Mouse (Mus musculus) midbrain, embryonic 14.5 days (tissue): ENCODE data around the gene Shisa4. TPM values are rescaled to one million over a fixed set of nuclear protein-coding genes. Genes with fewer than 3 reads are reported as not detected.
A peak's percentile ranks its signal among the peaks of the same experiment; 100 is the strongest.

Source experiments
- ATAC-seq: fragments of 200-750 bp; cut with Nextera tagmentation; 2 replicates; pipeline ENCODE4 v1.8.0; 2017; ENCODE audit warnings: moderate number of reproducible peaks, moderate library complexity; ENCODE audit not compliant: low FRiP score, low TSS enrichment
- DNase-seq: peaks from one replicate; pipeline ENCODE4 v3.0.0-alpha.2; 2015
- H3K27ac ChIP-seq: fragments of 300-500 bp; sonication (generic); replicated peaks from 2 replicates; pipeline ENCODE4 v1.5.1; 2014; ENCODE audit warnings: mild to moderate bottlenecking, low read depth, low read length, moderate library complexity
- H3K27me3 ChIP-seq: fragments of 300-500 bp; sonication (generic); 2 replicates; pipeline ENCODE4 v1.6.1; 2014; ENCODE audit warnings: low read length, control low read depth, mixed read lengths; ENCODE audit not compliant: control insufficient read depth, insufficient read depth
- H3K36me3 ChIP-seq: fragments of 300-500 bp; sonication (generic); 2 replicates; pipeline ENCODE4 v1.6.1; 2014; ENCODE audit warnings: low read length, control low read depth; ENCODE audit not compliant: control insufficient read depth, insufficient read depth
- H3K4me1 ChIP-seq: fragments of 300-500 bp; sonication (generic); 2 replicates; pipeline ENCODE4 v1.6.1; 2014; ENCODE audit warnings: mild to moderate bottlenecking, antibody characterized with exemption, low read length, control low read depth; ENCODE audit not compliant: control insufficient read depth, insufficient read depth
- H3K4me2 ChIP-seq: fragments of 300-500 bp; sonication (generic); 2 replicates; pipeline ENCODE4 v1.6.1; 2014; ENCODE audit warnings: mild to moderate bottlenecking, low read length, moderate library complexity
- H3K4me3 ChIP-seq: fragments of 300-500 bp; sonication (generic); replicated peaks from 2 replicates; pipeline ENCODE4 v1.5.1; 2014; ENCODE audit warnings: low read depth, low read length
- H3K9ac ChIP-seq: fragments of 300-500 bp; sonication (generic); replicated peaks from 2 replicates; pipeline ENCODE4 v1.6.1; 2014; ENCODE audit warnings: mild to moderate bottlenecking, low read length, moderate library complexity
- H3K9me3 ChIP-seq: fragments of 300-500 bp; sonication (generic); 2 replicates; pipeline ENCODE4 v1.6.1; 2016; ENCODE audit warnings: low read length, control low read depth, mixed read lengths; ENCODE audit not compliant: control insufficient read depth
- WGBS: fragments of 180-500 bp; shearing (Covaris S2); extraction: QIAGEN DNeasy Blood & Tissue Kit; methylation state at CpG from one replicate; pipeline ENCODE4 v1.1.7; 2014; 5-methylcytosine and 5-hydroxymethylcytosine counted together
- polyA plus RNA-seq: library from polyadenylated mRNA; unstranded; fragments of >200 nt; fragmentation: Nextera tagmentation; extraction: Ambion mirVana; gene quantifications from 2 replicates; pipeline ENCODE4 v1.2.1, GENCODE M21; 2014

The Shisa4 gene
- 59.3 and 93.6 TPM in 2 replicates for polyA plus RNA-seq

DNA sequence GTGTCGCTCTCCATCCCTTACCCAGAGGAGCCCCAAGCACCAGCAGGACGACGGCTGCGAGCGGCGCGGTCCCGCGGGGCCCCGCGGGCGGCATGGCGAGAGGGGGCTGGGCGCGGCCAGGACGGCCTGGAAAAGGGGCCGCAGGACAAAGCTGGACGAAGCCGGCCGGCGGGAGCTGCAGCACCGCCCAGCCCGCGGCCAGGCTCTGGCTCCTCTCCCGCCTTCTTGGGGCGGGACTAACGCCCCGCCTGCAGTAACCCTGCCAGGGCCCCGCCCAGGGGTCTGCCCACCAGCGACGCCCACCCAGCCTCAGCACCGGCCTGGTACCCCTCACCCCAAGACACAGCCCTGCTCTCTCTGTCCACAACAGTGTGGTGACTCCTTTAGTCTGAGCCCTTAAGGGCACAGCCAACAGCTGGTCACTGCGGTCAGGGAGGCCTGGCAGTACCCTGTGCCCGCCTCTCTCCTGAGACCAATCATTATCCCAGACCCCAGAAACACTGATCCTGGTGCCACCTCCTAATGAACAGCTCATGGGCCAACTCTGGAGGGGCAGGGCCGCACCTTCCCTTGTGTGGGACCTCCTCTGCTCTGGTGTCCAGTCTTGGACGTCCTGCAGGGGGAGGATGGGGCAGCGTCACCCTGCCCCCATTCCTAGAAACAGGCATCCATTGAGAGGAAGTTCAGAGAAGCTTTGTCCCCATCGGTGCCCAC, at the start of gene Shisa4:
Gene Shisa4 (minus strand): TSS at position 370 of the 714 bp plus-strand sequence.
- 3% methylated on average over 33 of the region's 38 CpGs for WGBS
- peak; percentile 85 for DNase-seq
- Histone ChIP-seq H3K4me3 (peak within 1 kb of the TSS; percentile 74), H3K4me2 (peak within 1 kb of the TSS; percentile 89), H3K27ac (peak within 1 kb of the TSS; percentile 78), H3K27me3 (no peaks in the 10 kb centered on the region), H3K36me3 (0 out of 2 replicates have a peak, but pooled peaks cover 7% of the 10 kb centered on the region), H3K9me3 (no peaks in the 10 kb centered on the region), H3K9ac (peak within 1 kb of the TSS; percentile 91), H3K4me1 (peaks cover 28% of the 10 kb centered on the region)
- ATAC-seq = peak; percentile 89

DNA sequence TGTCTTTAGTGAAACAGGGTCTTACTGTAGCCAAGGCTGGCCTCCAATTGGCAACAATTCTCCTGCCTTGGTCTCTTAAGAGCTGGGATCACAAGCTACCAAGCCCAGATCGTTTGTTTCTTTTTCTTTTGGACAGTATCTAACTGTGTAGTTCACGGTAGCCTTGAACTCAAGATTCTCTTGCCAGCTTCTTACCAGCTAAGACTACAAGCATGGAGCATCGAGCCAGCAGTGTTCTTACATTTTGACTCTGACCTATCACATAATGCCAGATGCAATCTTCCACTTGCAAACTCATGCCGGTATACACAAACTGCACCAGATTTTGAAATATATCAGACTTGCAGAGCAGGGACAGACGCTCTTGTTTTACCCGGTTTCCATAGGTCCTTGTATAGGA, 47.7 kb upstream of the Shisa4 start:
- peaks cover 3% of the 10 kb centered on the region for H3K4me1 ChIP-seq
- no peak overlapping the region for H3K4me2 ChIP-seq
- peaks cover 62% of the 10 kb centered on the region for H3K36me3 ChIP-seq
- no peak overlapping the region for H3K4me3 ChIP-seq
- DNase-seq (no peak), ATAC-seq (no peak)
- H3K9me3 ChIP-seq = no peaks in the 10 kb centered on the region
- no peaks in the 10 kb centered on the region for H3K27me3 ChIP-seq
- no peak overlapping the region for H3K9ac ChIP-seq
- 96% methylated on average over 6 of the region's 6 CpGs for WGBS
- H3K27ac ChIP-seq = no peak overlapping the region

DNA sequence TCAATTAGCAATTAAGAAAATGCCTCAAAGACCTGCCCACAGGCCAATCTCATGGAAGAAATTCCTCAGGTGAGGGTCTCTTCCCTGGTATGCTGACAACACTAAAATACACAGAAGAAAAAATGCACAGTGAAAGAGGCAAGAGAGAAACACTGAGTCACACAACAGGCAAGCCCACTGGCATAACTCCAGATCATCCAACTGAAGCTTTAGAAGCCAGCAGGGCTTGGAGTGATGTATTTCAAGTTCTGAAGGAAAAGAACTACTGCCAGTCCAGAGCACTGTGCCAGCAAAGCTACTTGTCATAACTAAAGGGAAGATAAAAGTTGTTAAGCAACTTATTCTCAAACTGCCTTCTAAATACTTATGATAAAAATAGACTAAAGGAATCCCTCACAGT, 39.0 kb upstream of the Shisa4 start:
- H3K9me3 ChIP-seq = no peaks in the 10 kb centered on the region
- ATAC-seq (no peak), DNase-seq (no peak)
- H3K36me3 ChIP-seq = peaks cover 97% of the 10 kb centered on the region
- no peak overlapping the region for H3K27ac ChIP-seq
- no peak overlapping the region for H3K4me2 ChIP-seq
- no peaks in the 10 kb centered on the region for H3K4me1 ChIP-seq
- H3K9ac ChIP-seq = no peak overlapping the region
- no peak overlapping the region for H3K4me3 ChIP-seq
- H3K27me3 ChIP-seq = no peaks in the 10 kb centered on the region

- no peaks in the 10 kb centered on the region for H3K9me3 ChIP-seq
- no peak overlapping the region for H3K27ac ChIP-seq
- 88% methylated on average over 4 of the region's 4 CpGs for WGBS
- H3K4me2 ChIP-seq = no peak overlapping the region
- DNase-seq (no peak), ATAC-seq (no peak)
- H3K9ac ChIP-seq = no peak overlapping the region
- H3K27me3 ChIP-seq = no peaks in the 10 kb centered on the region
- H3K4me1 ChIP-seq = no peaks in the 10 kb centered on the region
- H3K36me3 ChIP-seq = peaks cover 97% of the 10 kb centered on the region
- H3K4me3 ChIP-seq = no peak overlapping the region
Observed at GRCm38 (mm10) chr1:135412130-135412529, 37.1 kb upstream of the Shisa4 start.

DNA sequence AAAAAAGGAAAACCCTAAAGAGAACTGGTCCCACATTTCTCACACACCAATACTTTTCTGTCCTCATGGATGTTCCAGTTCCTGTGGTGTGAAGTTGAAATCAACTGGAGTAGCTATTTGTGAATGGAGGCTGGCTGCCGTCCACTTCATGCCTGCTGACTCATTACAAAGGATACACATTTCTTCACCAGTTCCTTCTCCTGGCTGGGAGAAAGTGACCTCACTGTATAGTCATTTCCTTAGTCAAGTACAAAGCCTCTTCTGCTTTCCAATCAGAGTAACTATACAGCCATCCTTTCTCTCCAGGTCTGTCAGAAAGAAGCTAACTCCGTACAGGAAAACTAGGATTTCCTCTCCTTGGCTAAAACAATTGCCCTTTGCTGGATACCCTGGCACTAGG, 35.9 kb upstream of the Shisa4 start:
- Histone ChIP-seq H3K4me3 (no peak overlapping the region), H3K36me3 (peaks cover 96% of the 10 kb centered on the region), H3K9ac (no peak overlapping the region), H3K4me1 (no peaks in the 10 kb centered on the region), H3K4me2 (no peak overlapping the region), H3K9me3 (no peaks in the 10 kb centered on the region), H3K27ac (no peak overlapping the region), H3K27me3 (no peaks in the 10 kb centered on the region)
- DNase-seq (no peak), ATAC-seq (no peak)
- WGBS = 82% methylated on average over 2 of the region's 2 CpGs

GRCm38 (mm10) chr1:135408973-135409372, 33.9 kb upstream of the Shisa4 start:
- Histone ChIP-seq H3K27me3 (no peaks in the 10 kb centered on the region), H3K4me2 (no peak overlapping the region), H3K36me3 (peaks cover 96% of the 10 kb centered on the region), H3K4me3 (no peak overlapping the region), H3K4me1 (no peaks in the 10 kb centered on the region), H3K9me3 (no peaks in the 10 kb centered on the region), H3K9ac (no peak overlapping the region), H3K27ac (no peak overlapping the region)
- DNase-seq (no peak), ATAC-seq (no peak)
- WGBS = 97% methylated on average over 4 of the region's 4 CpGs

GRCm38 (mm10) chr1:135405356-135405755, 30.3 kb upstream of the Shisa4 start:
- Histone ChIP-seq H3K36me3 (peaks cover 92% of the 10 kb centered on the region), H3K4me3 (no peak overlapping the region), H3K4me1 (no peaks in the 10 kb centered on the region), H3K9me3 (no peaks in the 10 kb centered on the region), H3K4me2 (no peak overlapping the region), H3K27ac (no peak overlapping the region), H3K9ac (no peak overlapping the region), H3K27me3 (no peaks in the 10 kb centered on the region)
- ATAC-seq (no peak), DNase-seq (no peak)
- WGBS = 87% methylated on average over 7 of the region's 7 CpGs

GRCm38 (mm10) chr1:135401452-135402110, 26.5 kb upstream of the Shisa4 start:
- no peak for ATAC-seq
- no peaks in the 10 kb centered on the region for H3K9me3 ChIP-seq
- WGBS = 96% methylated on average over 3 of the region's 3 CpGs
- H3K27me3 ChIP-seq = no peaks in the 10 kb centered on the region
- no peak overlapping the region for H3K27ac ChIP-seq
- no peak overlapping the region for H3K4me3 ChIP-seq
- no peak overlapping the region for H3K4me2 ChIP-seq
- no peaks in the 10 kb centered on the region for H3K4me1 ChIP-seq
- no peak overlapping the region for H3K9ac ChIP-seq
- DNase-seq = peak; percentile 41
- peaks cover 89% of the 10 kb centered on the region for H3K36me3 ChIP-seq

DNA sequence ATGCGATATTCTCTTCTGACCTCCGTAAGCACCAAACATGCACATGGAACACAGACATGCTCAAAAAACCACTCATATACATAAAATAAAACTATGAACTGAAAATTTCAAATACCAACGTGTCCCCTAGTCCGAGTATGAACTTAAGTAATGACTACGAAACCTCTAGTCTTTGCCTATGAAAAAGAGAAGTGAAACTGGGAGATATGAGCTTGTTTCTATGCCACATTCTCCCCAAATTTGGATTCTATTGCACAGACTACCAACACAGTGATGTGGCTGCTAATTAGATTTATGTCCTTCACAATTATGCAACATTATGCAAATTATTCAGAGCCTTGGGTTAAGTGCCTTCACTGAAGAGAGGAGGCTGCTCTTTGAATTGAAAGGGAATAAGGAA, 24.4 kb upstream of the Shisa4 start:
- peaks cover 89% of the 10 kb centered on the region for H3K36me3 ChIP-seq
- no peak overlapping the region for H3K4me3 ChIP-seq
- ATAC-seq (no peak), DNase-seq (no peak)
- no peaks in the 10 kb centered on the region for H3K27me3 ChIP-seq
- H3K4me2 ChIP-seq = no peak overlapping the region
- H3K9ac ChIP-seq = no peak overlapping the region
- no peaks in the 10 kb centered on the region for H3K9me3 ChIP-seq
- no peak overlapping the region for H3K27ac ChIP-seq
- no peaks in the 10 kb centered on the region for H3K4me1 ChIP-seq
- WGBS = 99% methylated on average over 5 of the region's 5 CpGs
